Mouse (Mus musculus): Measurements from ENCODE around the gene Rspo1.
"Not testable (repeated sequence)": the region's sequence is repeated elsewhere in the genome, so short reads cannot be mapped to it uniquely, and the experiment has no call there.

Rspo1 gene

DNA sequence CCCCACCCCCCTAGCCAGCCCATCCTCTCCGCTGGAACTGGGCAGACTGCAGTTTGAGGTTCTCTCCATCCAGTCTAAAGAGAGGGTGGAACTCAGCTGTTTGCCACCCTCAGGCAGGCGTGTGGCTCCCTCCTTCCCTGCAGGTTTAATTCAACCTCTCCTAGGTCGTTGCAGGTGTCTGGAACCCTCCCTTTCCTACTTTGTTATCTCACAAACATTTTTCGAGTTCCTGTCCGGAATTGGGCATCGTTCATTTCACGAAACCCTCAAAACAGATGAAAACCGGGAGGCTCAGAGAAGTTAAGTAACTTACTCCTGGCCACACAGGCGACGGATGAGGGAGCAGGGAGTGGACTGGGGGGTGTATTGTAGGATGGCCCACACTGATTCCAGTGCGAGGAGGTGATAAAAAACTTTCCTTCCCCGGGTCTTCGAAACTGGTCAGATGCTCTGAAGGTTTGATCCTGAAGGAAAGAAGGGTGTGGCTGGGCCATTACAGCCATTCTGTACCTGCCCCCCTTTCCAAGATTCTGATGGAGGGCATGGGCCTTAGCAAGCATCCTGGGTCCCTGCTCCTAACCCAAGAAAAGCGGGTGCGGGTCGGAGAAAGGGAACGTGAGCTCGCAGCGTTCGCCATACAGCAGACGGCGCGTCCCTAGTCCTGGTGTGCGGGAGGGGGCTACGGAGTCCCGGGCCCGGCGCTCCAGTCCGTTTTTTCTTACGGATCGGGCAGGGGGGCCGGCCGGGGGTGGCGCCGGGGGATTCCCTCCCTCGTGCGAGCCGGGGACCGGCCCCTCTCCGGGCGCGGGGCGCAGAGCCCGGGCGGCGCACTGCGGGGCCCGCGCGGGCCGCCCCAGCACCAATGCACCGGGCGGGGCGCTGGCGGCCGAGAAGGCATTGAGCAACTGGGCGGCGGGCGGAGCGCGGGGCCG lies at the start of gene Rspo1:
Rspo1 (plus strand) TSS at position 760 of the 932 bp plus-strand sequence.
- peak; percentile 60 for DNase-seq

DNA sequence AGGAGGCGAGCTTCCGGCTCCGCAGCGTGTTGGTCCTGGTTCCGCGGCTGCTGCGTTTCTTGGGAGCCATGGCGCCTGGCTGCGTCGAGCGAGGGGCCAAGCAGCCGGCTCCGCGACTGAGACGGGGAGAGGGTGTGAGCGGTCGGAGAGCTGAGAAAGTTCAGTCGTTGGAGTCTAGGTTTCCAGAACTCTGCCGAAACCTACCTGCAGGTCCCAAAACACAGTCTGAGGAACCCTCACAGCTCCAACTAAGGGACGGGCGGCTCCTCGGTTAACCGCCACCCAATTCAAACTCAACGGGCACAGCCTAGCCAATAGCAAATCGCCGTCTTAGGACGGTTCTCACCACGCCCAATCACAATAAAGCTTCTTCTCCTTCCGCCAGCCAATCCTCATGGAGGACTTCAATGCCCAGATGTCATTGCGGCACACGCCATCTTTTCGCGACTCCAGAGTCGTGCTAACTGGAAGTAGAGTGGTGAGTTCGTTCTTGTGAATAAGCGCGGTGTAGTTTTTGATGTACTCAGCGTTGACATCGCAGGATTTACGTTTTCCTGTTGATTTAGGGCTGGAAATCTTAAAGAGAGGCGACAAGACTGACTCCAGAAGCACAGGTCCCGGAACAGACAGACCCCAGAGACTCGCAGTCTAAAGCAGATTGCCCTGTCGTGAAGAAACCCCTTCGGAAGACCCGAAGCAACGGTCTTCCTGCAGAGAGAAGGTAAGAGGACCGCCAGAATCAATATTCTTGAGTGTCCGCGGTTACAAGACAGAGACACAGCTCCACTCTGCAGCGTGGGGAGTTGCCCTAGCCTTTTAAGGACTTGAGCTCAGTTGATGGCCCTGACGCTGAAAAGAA lies 49.4 kb upstream of the Rspo1 start, which contains the start of gene 9930104L06Rik:
9930104L06Rik (plus strand) TSS at position 436 of the 859 bp plus-strand sequence.
- DNase-seq = peak; percentile 96

DNA sequence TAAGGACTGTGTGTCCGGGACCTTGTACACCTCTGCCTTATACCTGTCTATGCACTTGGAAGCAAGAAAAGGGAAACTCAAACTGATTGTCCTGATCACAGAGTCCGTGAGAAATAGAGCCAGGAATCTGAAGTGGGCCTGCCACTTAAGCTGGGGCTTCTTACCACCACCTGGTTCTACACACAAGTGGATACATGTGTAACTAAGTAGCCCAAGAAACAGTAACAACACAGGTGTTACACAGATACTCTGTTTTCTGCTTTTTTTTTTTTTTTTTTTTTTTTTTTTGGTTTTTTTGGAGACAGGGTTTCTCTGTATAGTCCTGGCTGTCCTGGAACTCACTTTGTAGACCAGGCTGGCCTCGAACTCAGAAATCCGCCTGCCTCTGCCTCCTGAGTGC lies 47.0 kb upstream of the Rspo1 start, which contains the start of gene Cdca8:
Cdca8 (minus strand) TSS at position 101 of the 400 bp plus-strand sequence.
- DNase-seq = not testable (repeated sequence)

DNA sequence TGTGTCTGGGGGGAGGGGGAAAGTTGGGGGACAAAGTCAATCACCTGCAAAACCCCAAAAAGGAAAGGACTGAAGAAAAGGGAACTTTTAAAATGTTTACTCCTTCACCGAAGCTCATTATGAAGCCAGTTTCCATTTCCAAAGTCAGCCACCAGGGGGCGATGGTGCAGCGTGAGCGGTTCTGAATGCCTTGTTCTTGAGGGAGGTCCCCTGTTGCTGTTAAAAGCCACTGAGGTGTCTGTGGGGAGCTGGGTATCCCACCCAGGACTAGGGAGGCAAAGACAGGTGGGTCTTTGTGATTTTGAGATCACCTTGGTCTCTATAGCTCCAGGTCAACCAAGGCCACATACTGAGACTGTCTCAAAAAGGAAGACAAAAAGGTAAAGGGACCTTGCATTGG lies 43.2 kb upstream of the Rspo1 start:
- DNase-seq = peak; percentile 89

GRCm38 (mm10) chr4:124943781-124944180 lies 42.4 kb upstream of the Rspo1 start:
- no peak for DNase-seq

GRCm38 (mm10) chr4:124944961-124945360 lies 41.3 kb upstream of the Rspo1 start:
- DNase-seq = no peak

DNA sequence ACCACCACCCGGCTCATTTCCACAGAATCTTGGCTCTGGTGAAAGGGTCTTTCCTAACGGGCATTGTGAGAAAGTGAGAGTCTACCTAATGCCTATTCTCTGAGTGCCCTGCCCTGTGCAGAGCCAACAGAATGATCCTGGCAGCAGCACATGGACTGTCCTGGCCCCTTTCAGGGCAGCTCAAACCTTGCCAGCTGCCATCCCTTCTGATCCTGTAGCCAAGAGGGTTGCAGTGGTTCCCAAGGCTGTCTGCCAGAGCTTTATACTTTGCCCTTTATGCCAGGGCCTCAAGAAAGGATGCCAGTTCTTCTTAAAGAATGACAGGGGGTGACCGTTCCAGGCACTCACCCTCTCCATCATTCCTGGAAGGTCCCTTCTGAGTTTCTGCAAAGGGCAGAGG lies 36.7 kb upstream of the Rspo1 start:
- no peak for DNase-seq

DNA sequence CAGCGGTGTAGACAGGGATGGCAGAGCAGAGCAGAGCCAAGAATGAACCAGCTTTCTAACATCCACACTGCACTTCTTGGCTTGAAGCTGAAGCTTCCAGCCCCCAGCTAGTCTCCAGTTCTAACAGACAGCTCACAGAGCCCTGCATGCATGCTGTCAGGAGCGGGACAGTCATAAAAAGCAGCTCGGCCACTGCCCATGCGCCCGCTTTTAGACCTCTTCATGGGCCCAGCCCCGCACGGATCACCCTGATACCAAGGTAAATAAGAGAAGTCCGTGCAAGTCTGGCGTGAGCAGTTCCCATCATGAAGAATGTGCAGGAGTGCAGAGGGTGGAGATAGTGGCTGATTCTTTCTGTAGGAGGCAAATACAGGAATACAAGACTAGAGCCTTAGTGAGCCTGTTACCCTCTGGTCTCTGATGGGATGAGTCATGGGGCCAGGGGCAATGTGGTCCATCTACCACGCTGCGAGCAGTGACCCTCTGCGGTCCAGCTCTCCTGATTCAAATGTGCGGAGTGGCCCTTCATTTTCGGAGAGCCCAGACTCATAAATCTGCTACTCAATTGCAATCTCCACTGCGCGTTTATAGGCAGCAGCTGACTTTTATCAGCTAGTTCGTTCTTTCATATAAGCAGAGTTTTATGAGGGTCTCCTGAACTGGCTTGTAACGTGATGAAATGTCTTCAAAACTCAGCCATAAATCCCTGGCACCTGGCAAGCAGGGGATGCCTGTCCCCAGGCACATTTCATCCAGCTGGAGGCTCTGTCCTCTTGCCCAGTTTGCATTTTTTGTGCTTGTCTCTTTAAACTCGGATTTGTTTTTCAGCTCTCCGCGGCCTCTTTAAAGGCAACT lies 35.8 kb upstream of the Rspo1 start:
- peak; percentile 75 for DNase-seq

GRCm38 (mm10) chr4:124951036-124951433 lies 35.2 kb upstream of the Rspo1 start:
- peak; percentile 68 for DNase-seq

DNA sequence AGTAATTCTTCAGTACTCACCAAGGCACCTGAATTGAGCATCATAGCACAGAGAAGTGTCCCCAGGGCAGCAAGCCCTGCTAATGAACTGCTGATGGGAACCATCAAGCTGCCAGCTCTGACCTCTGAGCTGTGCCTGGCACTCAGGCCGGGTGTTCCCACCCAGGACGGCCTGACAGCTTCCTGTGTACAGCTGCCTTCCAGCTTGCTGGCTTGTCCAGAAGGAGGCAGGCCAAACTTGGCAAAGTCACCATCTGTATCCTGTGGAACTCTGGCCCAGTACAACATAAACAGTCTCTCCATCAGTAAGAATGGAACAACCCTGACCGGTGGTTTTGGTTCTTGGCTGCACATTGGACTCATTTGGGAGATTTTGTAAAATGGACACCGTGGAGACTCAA lies 32.7 kb upstream of the Rspo1 start:
- no peak for DNase-seq

- no peak for DNase-seq
Measured at GRCm38 (mm10) chr4:124957284-124957683, 28.9 kb upstream of the Rspo1 start.

- DNase-seq = peak; percentile 81
Measured at GRCm38 (mm10) chr4:124959062-124959461, 27.2 kb upstream of the Rspo1 start.

DNA sequence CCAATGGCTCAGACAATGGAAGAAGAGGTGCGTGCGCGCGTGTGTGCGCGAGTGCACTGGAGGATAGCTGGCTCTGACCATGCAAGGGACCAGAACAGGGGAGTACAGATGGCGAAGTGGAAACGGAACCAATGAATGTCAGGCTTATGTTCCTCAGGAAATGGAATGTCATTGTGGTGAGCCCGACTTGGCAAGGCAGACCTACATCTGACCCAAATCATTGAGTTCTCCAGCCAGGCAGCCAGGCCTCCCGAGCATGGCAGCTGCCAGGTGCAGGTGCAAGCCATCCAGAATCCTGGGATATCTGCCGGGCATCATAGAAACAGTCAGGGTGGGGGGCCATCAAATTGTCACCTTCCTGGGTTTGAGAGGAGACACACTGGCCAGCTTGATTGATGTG lies 25.3 kb upstream of the Rspo1 start:
- no peak for DNase-seq

- no peak for DNase-seq
Measured at GRCm38 (mm10) chr4:124962576-124962975, 23.7 kb upstream of the Rspo1 start.

DNA sequence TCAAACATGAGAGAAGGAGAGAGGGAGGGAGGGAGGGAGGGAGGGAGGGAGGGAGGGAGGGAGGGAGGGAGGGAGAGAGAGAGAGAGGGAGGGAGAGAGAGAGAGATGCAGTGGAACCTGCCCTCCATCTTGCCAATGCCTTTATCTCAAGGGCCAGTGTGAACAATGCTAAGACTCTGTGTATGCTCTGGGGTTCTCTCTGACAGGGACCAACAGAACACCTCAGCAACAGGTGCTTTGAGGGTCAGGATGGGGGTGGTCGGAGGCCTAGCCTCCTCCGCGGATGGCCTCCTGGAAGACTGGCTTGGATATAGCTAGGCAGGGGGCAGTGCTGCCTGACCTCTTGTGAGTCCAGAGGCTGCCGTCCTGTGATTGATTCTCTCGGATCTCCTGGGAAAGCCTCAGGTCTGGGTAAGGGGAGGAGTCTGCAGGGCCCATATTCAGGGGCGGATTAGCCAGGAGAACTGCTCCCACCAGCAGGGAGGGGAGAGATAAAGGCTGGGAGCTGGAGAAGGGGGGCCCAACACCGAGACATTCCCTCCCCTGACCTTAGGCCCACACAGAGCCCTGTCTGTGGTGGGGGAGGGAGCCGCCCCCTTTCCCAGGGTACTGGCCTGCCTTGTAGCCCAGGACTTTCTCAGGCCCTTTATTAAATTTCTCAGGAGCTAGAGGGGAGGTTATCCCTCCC lies 21.2 kb upstream of the Rspo1 start:
- no peak for DNase-seq

GRCm38 (mm10) chr4:124968711-124969110 lies 17.5 kb upstream of the Rspo1 start:
- DNase-seq = no peak

- no peak for DNase-seq
Measured at GRCm38 (mm10) chr4:124969219-124969848, 16.9 kb upstream of the Rspo1 start.

GRCm38 (mm10) chr4:124970194-124970593 lies 16.0 kb upstream of the Rspo1 start:
- DNase-seq = no peak

DNA sequence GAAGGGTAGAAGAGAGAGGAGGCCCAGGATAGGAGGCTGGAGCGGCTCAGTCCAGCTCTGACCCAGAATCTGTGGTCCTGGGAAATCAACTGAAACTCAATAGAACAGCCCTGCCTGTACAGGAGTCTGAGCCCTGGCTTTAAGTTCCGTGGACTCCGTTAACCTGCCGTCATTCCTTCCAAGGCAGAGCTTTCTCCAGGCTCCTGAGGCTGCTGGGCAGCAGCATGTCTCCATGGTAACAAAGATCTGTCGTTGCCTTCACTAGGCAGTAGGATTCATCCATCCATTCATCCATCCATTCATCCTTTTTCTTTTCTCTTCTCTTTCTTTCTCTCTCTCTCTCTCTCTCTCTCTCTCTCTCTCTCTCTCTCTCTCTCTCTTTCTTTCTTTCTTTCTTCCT lies 15.6 kb upstream of the Rspo1 start:
- no peak for DNase-seq

GRCm38 (mm10) chr4:124971094-124971493 lies 15.1 kb upstream of the Rspo1 start:
- no peak for DNase-seq

- no peak for DNase-seq
Measured at GRCm38 (mm10) chr4:124972316-124972715, 13.9 kb upstream of the Rspo1 start.

Data from kidney, postnatal 10 days (tissue).